Mouse (Mus musculus): ENCODE results near the gene Cd48.
"Not testable (repeated sequence)": the region's sequence is repeated elsewhere in the genome, so short reads cannot be mapped to it uniquely, and the experiment has no call there.

Cd48 gene

GRCm38 (mm10) chr1:171681531-171682299 lies at the start of gene Cd48:
Cd48 (plus strand) TSS chr1:171682009.
- no peak for DNase-seq (ENCODE audit: low read depth, low spot score)

DNA sequence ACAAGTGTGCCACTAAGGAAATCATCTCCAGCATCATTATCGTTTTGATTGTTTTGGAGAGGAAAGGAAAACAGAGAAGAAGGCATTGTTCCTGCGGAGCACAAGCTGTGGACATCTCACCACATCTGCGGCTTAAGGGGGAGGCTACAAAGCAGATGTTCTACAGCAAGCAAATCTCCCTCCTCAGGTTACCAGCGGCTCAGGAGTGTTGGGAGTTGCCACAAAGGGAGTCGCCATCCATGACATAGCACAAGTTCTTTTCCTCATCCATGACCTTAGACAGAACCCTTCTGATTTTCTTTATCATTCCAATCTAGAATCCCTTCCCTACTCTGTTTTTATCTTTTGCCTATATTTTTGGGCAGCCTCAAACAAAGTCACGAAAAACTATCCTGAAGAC lies 46.1 kb upstream of the Cd48 start:
- no peak for DNase-seq (ENCODE audit: low read depth, low spot score)

- no peak for DNase-seq (ENCODE audit: low read depth, low spot score)
These were observed 44.7 kb upstream of the Cd48 start for GRCm38 (mm10) chr1:171637101-171637500.

GRCm38 (mm10) chr1:171638686-171639085 lies 43.1 kb upstream of the Cd48 start:
- peak; percentile 5 for DNase-seq (ENCODE audit: low read depth, low spot score)

DNA sequence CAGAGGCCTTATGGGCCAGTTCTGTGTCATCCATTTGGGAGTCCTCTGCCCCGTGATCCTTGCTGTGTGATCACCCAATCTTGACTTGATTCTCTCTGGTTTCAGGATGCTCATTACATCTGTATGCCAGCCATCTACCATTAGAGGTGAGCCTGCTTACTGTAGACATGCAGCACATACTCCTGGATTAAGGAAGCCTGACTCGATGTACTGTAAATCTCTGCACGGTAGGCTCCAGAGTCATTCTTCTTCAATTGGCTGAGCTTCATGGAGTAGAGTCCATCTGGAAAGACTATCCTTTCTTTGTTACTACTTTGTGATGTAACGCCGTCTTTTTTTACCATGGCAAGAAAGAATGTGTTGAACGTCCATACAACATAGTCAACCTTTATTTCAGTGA lies 41.0 kb upstream of the Cd48 start:
- no peak for DNase-seq (ENCODE audit: low read depth, low spot score)

DNA sequence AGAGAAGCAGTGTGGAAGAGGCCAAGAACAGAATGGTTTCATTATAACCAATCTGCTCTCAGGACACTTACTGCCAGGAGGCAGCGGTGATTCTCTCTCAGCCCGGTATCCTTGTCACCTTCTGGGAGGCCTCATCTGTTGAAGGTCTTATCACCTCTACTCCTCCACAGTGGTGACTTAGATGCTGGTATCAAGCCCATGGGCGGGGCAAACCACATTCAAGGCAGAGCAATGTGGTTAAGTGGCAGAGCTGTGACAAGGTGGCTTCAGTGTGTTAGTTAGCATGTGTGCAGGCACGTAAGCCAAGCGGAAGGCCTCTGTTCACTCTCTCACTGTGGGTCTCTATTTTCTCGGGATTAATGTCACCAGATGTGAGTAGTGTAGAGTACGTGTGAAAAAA lies 38.2 kb upstream of the Cd48 start:
- DNase-seq (ENCODE audit: low read depth, low spot score), result no peak

- DNase-seq (ENCODE audit: low read depth, low spot score), result no peak
These were observed 35.3 kb upstream of the Cd48 start for GRCm38 (mm10) chr1:171646429-171646940.

- no peak for DNase-seq (ENCODE audit: low read depth, low spot score)
These were observed 34.1 kb upstream of the Cd48 start for GRCm38 (mm10) chr1:171647716-171648115.

DNA sequence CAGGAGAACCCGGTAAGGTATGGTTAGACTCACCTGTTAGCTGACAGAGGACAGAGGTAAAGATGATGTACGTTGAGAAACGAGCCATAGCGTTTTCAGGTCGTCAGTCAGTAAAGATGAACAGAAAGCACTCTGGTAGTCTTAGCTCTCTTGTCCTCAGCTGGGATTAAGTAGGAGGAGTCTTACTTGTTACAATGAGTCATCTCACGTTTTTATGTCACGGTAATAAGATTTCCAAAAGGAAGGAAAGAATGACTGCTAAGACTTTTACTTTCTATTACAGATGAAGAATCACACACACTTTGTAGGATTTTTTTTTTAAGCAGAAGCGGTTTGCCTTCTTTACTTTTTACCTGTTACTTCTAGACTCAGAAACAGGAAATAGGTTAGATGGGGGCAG lies 33.0 kb upstream of the Cd48 start:
- DNase-seq (ENCODE audit: low read depth, low spot score), result no peak

DNA sequence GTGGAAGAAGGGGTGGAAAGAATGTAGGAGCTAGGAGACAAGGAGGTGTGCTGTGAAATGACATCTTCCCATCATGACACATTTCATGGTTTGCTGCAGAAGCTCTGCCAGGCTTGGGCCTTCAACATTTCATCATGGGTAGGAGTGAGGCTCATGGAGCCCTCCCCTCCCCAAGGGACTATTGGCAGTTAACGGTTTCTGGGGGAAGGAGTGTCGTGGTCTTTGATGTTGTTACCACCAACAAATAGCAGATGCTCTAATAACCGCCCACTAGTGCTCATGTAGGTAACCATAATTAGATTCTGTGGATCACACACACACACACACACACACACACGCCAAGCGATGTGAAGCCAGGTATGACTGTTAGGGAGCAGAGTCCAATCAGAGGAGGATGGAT lies 29.1 kb upstream of the Cd48 start, which contains the start of gene Slamf7:
Gene Slamf7, minus strand, starts transcription at position 302 of the 400 bp plus-strand sequence.
- no peak for DNase-seq (ENCODE audit: low read depth, low spot score)

DNA sequence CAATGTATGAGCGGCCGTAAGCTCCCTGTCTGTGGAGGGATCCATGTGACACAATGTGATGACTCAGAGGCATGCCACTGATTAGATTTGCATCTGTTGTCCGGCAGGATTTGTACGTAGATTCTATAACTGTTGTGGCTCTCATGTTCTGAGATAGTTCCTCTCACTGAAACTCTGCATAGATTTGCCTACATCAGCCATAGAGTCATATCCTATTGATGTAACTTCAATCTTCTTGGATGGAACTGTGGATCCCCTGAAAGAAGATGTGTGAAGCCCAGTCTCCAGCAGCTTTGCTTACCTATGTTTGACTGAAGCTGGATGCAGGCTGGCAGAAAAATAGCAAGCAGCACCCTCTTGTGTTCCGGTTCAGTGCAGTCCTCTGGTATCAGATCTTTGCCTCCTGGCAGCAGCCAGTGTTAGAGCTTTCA lies 23.2 kb upstream of the Cd48 start:
- no peak for DNase-seq (ENCODE audit: low read depth, low spot score)

GRCm38 (mm10) chr1:171660423-171660822 lies 21.4 kb upstream of the Cd48 start:
- no peak for DNase-seq (ENCODE audit: low read depth, low spot score)

GRCm38 (mm10) chr1:171661482-171661881 lies 20.3 kb upstream of the Cd48 start:
- DNase-seq (ENCODE audit: low read depth, low spot score), result no peak

GRCm38 (mm10) chr1:171663757-171664156 lies 18.1 kb upstream of the Cd48 start:
- DNase-seq (ENCODE audit: low read depth, low spot score), result no peak

DNA sequence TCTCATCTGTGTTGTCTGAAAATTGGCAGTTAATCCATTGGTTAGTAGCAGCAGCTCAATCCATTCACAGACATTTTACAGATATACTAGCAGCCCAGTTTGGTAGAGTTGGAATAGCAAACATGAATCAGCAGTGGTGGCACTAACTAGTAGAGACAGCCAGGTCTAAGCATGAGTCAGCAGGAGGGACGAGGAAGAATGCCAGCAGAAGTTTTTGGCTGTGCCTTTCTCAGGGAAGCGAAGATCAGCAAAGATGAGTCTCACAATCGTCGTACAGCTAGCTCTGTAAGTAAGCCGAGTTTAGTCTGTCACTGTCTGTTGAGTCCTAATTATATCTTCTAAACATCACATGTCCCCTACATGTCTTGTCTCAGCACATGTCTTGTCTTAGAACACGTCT lies 15.5 kb upstream of the Cd48 start:
- no peak for DNase-seq (ENCODE audit: low read depth, low spot score)

- no peak for DNase-seq (ENCODE audit: low read depth, low spot score)
These were observed 14.6 kb upstream of the Cd48 start for GRCm38 (mm10) chr1:171667160-171667559.

- not testable (repeated sequence) for DNase-seq (ENCODE audit: low read depth, low spot score)
These were observed 9.4 kb upstream of the Cd48 start for GRCm38 (mm10) chr1:171672451-171672850.

GRCm38 (mm10) chr1:171672854-171673475 lies 8.8 kb upstream of the Cd48 start:
- DNase-seq (ENCODE audit: low read depth, low spot score), result no peak

- no peak for DNase-seq (ENCODE audit: low read depth, low spot score)
These were observed 7.3 kb upstream of the Cd48 start for GRCm38 (mm10) chr1:171674467-171674866.

GRCm38 (mm10) chr1:171677721-171678120 lies 4.1 kb upstream of the Cd48 start:
- DNase-seq (ENCODE audit: low read depth, low spot score), result no peak

GRCm38 (mm10) chr1:171681009-171681408 lies 800 bp upstream of the Cd48 start:
- DNase-seq (ENCODE audit: low read depth, low spot score), result no peak

DNA sequence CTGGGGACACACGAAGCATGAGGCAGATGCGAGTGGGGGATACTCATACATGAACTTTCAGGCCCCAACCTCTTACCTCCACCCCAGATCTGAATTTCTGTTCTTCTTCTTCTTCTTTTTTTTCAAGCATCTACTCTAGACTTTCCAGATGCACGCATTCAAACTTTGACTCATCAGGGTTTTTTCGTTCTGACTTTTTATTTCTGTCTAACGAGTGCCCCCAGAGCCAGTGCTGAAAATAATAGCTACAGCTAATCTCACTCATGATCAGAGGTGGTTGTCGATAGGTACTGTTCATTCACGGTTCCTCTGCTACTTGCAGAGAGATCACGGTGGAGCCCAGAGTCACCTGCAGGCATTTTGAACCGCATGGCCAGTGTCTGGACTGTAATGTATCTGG lies 3.1 kb downstream of the Cd48 start:
- no peak for DNase-seq (ENCODE audit: low read depth, low spot score)

- no peak for DNase-seq (ENCODE audit: low read depth, low spot score)
These were observed 5.5 kb downstream of the Cd48 start for GRCm38 (mm10) chr1:171687320-171687719.
